Mouse (Mus musculus) fat pad, adult 2 months (tissue): ENCODE results near the gene Rab43.
A peak's percentile ranks its signal among the peaks of the same experiment; 100 is the strongest.

Experiments used
- DNase-seq: peaks from one replicate; pipeline ENCODE4 v3.0.0-alpha.2; 2011; ENCODE audit warnings: low read depth, low spot score; ENCODE audit errors: extremely low read depth

The Rab43 gene

GRCm38 (mm10) chr6:87811675-87812338 lies at the start of gene Rab43:
Gene Rab43 (minus strand): TSS chr6:87812164.
- DNase-seq, result no peak

- DNase-seq, result no peak
Observed at GRCm38 (mm10) chr6:87857071-87857470, 45.1 kb upstream of the Rab43 start.

- DNase-seq, result no peak
Observed at GRCm38 (mm10) chr6:87853446-87853845, 41.5 kb upstream of the Rab43 start.

GRCm38 (mm10) chr6:87851871-87852270 lies 39.9 kb upstream of the Rab43 start:
- DNase-seq, result no peak

- no peak for DNase-seq
Observed at GRCm38 (mm10) chr6:87850900-87851614, 39.1 kb upstream of the Rab43 start, which contains the start of gene Cnbp. Gene Cnbp (minus strand): TSS chr6:87851106.

- no peak for DNase-seq
Observed at GRCm38 (mm10) chr6:87850155-87850899, 38.4 kb upstream of the Rab43 start.

GRCm38 (mm10) chr6:87849780-87850154 lies 37.8 kb upstream of the Rab43 start:
- no peak for DNase-seq

GRCm38 (mm10) chr6:87846813-87847212 lies 34.8 kb upstream of the Rab43 start:
- DNase-seq, result no peak

GRCm38 (mm10) chr6:87845031-87845695 lies 33.2 kb upstream of the Rab43 start:
- no peak for DNase-seq

- no peak for DNase-seq
Observed at GRCm38 (mm10) chr6:87842254-87842653, 30.3 kb upstream of the Rab43 start.

GRCm38 (mm10) chr6:87841635-87842034 lies 29.7 kb upstream of the Rab43 start:
- no peak for DNase-seq

GRCm38 (mm10) chr6:87839797-87840341 lies 27.9 kb upstream of the Rab43 start:
- no peak for DNase-seq

GRCm38 (mm10) chr6:87838551-87839197 lies 26.7 kb upstream of the Rab43 start, which contains the start of gene Isy1:
Gene Isy1 (minus strand): TSS chr6:87838798.
- DNase-seq, result peak; percentile 83

- no peak for DNase-seq
Observed at GRCm38 (mm10) chr6:87835695-87836094, 23.7 kb upstream of the Rab43 start, which contains the start of gene Gm45140. Gene Gm45140 (minus strand): TSS chr6:87835795.

- no peak for DNase-seq
Observed at GRCm38 (mm10) chr6:87820366-87820765, 8.4 kb upstream of the Rab43 start.

GRCm38 (mm10) chr6:87814486-87814885 lies 2.5 kb upstream of the Rab43 start:
- DNase-seq, result no peak

- DNase-seq, result no peak
Observed at GRCm38 (mm10) chr6:87812656-87813055, 692 bp upstream of the Rab43 start.

GRCm38 (mm10) chr6:87810713-87811669 lies 973 bp downstream of the Rab43 start:
- DNase-seq, result no peak

GRCm38 (mm10) chr6:87810311-87810710 lies 1.7 kb downstream of the Rab43 start:
- DNase-seq, result no peak
